9 mouse cellular contexts compared by ENCODE assay signal in genomic region chr2:167331432-167331921, GRCm38 (mm10). TPM values are rescaled to one million over a fixed set of nuclear protein-coding genes. Genes with fewer than 3 reads are reported as not detected.
DNase-seq lines count a peak whose midpoint lies in the region; ATAC-seq lines count a peak whose summit lies in the region.
"Had no signal": no experiment of that assay in that cellular context is flagged by ENCODE, and none has a peak within 500 bp of the region (broad histone marks: within the 10 kb centered on the region; RNA-seq: fewer than 3 reads in every experiment).

No protein-coding gene starts in this region.

- no peaks in the 10 kb centered on the region for H3K9me3 ChIP-seq in kidney, embryonic 15.5 days (replicated peaks)
- H3K9me3 ChIP-seq in embryonic facial prominence, embryonic 14.5 days (ENCODE audit: control insufficient read depth, low read length), result no peaks in the 10 kb centered on the region
- no peaks in the 10 kb centered on the region for H3K9me3 ChIP-seq in midbrain, embryonic 14.5 days (ENCODE audit: control insufficient read depth, low read length)
- H3K9me3 ChIP-seq: liver, embryonic 15.5 days had no signal

- no peak for DNase-seq in kidney, adult 8-10 months
- peak; percentile 76 for DNase-seq in brain, adult 2 months (ENCODE audit: low read depth, low spot score)
- peak; percentile 83 for DNase-seq in embryonic facial prominence, embryonic 14.5 days (ENCODE audit: low spot score)
- peak; percentile 73 for DNase-seq in midbrain, embryonic 14.5 days
- no peak for DNase-seq in spleen, postnatal 4 days (ENCODE audit: low spot score in 2 of 2)
- DNase-seq in layer of hippocampus, postnatal 36 days, result no peak
- DNase-seq in layer of hippocampus, adult 18-20 months (ENCODE audit: low spot score in 2 of 2), result no peak

- no peak overlapping the region for H3K4me3 ChIP-seq in kidney, embryonic 15.5 days (replicated peaks)
- no peak overlapping the region for H3K4me3 ChIP-seq in embryonic facial prominence, embryonic 14.5 days (ENCODE audit: low read depth, low read length)
- H3K4me3 ChIP-seq in midbrain, embryonic 14.5 days (replicated peaks; ENCODE audit: low read depth, low read length), result no peak overlapping the region
- H3K4me3 ChIP-seq: liver, embryonic 15.5 days had no signal

- ATAC-seq in kidney, embryonic 15.5 days (replicated peaks; ENCODE audit: low FRiP score), result no peak
- ATAC-seq in embryonic facial prominence, embryonic 14.5 days (ENCODE audit: low read depth), result peak; percentile 42; the same call in 1 of the 2 replicates
- ATAC-seq in midbrain, embryonic 14.5 days (ENCODE audit: low FRiP score, low TSS enrichment), result no peak

- H3K36me3 ChIP-seq in kidney, embryonic 15.5 days, result no peaks in the 10 kb centered on the region
- no peaks in the 10 kb centered on the region for H3K36me3 ChIP-seq in embryonic facial prominence, embryonic 14.5 days (ENCODE audit: control insufficient read depth, insufficient read depth, low read length)
- H3K36me3 ChIP-seq in midbrain, embryonic 14.5 days (ENCODE audit: control insufficient read depth, insufficient read depth, low read length), result no peaks in the 10 kb centered on the region
- H3K36me3 ChIP-seq: liver, embryonic 15.5 days had no signal

- WGBS in kidney, embryonic 15.5 days, result 22% methylated on average over 5 of the region's 5 CpGs
- 23% methylated on average over 5 of the region's 5 CpGs for WGBS in embryonic facial prominence, embryonic 14.5 days
- WGBS in midbrain, embryonic 14.5 days, result 41% methylated on average over 5 of the region's 5 CpGs

- no peak overlapping the region for H3K4me2 ChIP-seq in kidney, embryonic 15.5 days
- H3K4me2 ChIP-seq in embryonic facial prominence, embryonic 14.5 days (ENCODE audit: low read depth, low read length), result no peak overlapping the region
- no peak overlapping the region for H3K4me2 ChIP-seq in midbrain, embryonic 14.5 days (ENCODE audit: low read length)
- H3K4me2 ChIP-seq: liver, embryonic 15.5 days had no signal

- H3K4me1 ChIP-seq in kidney, embryonic 15.5 days, result peaks cover 55% of the 10 kb centered on the region
- peaks cover 19% of the 10 kb centered on the region for H3K4me1 ChIP-seq in embryonic facial prominence, embryonic 14.5 days (ENCODE audit: control insufficient read depth, insufficient read depth, low read length)
- peaks cover 14% of the 10 kb centered on the region; the same call in 1 of the 2 replicates for H3K4me1 ChIP-seq in midbrain, embryonic 14.5 days (ENCODE audit: control insufficient read depth, insufficient read depth, low read length)

- no peak overlapping the region for H3K9ac ChIP-seq in kidney, embryonic 15.5 days
- no peak overlapping the region for H3K9ac ChIP-seq in embryonic facial prominence, embryonic 14.5 days (ENCODE audit: low read depth, low read length)
- no peak overlapping the region for H3K9ac ChIP-seq in midbrain, embryonic 14.5 days (replicated peaks; ENCODE audit: low read length)
- H3K9ac ChIP-seq: liver, embryonic 15.5 days had no signal

- peak overlapping the region; percentile 64 for H3K27ac ChIP-seq in kidney, embryonic 15.5 days
- no peak overlapping the region for H3K27ac ChIP-seq in embryonic facial prominence, embryonic 14.5 days (replicated peaks; ENCODE audit: low read depth, low read length)
- peak overlapping the region; percentile 33; the same call in 1 of the 2 replicates for H3K27ac ChIP-seq in midbrain, embryonic 14.5 days (replicated peaks; ENCODE audit: low read depth, low read length)

- no peaks in the 10 kb centered on the region for H3K27me3 ChIP-seq in kidney, embryonic 15.5 days
- no peaks in the 10 kb centered on the region for H3K27me3 ChIP-seq in embryonic facial prominence, embryonic 14.5 days (replicated peaks; ENCODE audit: control insufficient read depth, insufficient read depth, low read length)
- H3K27me3 ChIP-seq in midbrain, embryonic 14.5 days (ENCODE audit: control insufficient read depth, insufficient read depth, low read length), result no peaks in the 10 kb centered on the region
- H3K27me3 ChIP-seq: liver, embryonic 15.5 days had no signal

RNA-seq across cellular contexts. Expression of gene B4galt5, which starts 17.5 kb away (rescaled TPM):
- 9.6 and 12.7 TPM in 2 replicates for polyA plus RNA-seq in kidney, embryonic 15.5 days (2015; fragmentation: Nextera tagmentation; extraction: Ambion mirVana)
- polyA plus RNA-seq in embryonic facial prominence, embryonic 14.5 days (2014; fragmentation: Nextera tagmentation; extraction: Ambion mirVana), result 17.9 and 24.3 TPM in 2 replicates
- polyA plus RNA-seq in midbrain, embryonic 14.5 days (2014; fragmentation: Nextera tagmentation; extraction: Ambion mirVana), result 16.2 and 20.4 TPM in 2 replicates
- 10 to 100 TPM; 44.2 to 49.7 TPM for total RNA-seq in layer of hippocampus, postnatal 36 days (2021)
- 10 to 100 TPM; 43.7 to 44.5 TPM for total RNA-seq in layer of hippocampus, adult 18-20 months (2021)

Comparison
In these comparisons a context has a peak if more than half of its experiments do, and no peak if none do; other contexts are left out.
1. DNase-seq: peak in brain, adult 2 months (single experiment), embryonic facial prominence, embryonic 14.5 days (single experiment) and midbrain, embryonic 14.5 days (single experiment); none in kidney, adult 8-10 months (0 of 2), spleen, postnatal 4 days (0 of 2), layer of hippocampus, postnatal 36 days (0 of 2) and layer of hippocampus, adult 18-20 months (0 of 2).